ENCODE assay signal across 10 mouse cellular contexts in genomic region chr1:22487270-22487864, GRCm38 (mm10).
A peak's percentile ranks its signal among the peaks of the same experiment; 100 is the strongest.
DNase-seq lines count a peak whose midpoint lies in the region; ATAC-seq and TF ChIP-seq lines count a peak whose summit lies in the region.
"Had no signal": no experiment of that assay in that cellular context is flagged by ENCODE, and none has a peak within 500 bp of the region (broad histone marks: within the 10 kb centered on the region; RNA-seq: fewer than 3 reads in every experiment).

No protein-coding gene starts in this region.

- no peak for DNase-seq in cerebellum, postnatal 36 days
- peak; percentile 16 for DNase-seq in layer of hippocampus, adult 11-12 months (ENCODE audit: low spot score)
- no peak for DNase-seq in layer of hippocampus, postnatal 14 days (ENCODE audit: low spot score in 2 of 2)
- DNase-seq in brain, embryonic 14.5 days (ENCODE audit: low read depth): peak; percentile 58
- DNase-seq in midbrain, embryonic 14.5 days: peak; percentile 78
- no peak for DNase-seq in yolk sac, embryonic 10.5 days (ENCODE audit: low spot score)
- DNase-seq in right cerebral cortex, postnatal 10 days (ENCODE audit: low spot score in 2 of 2): no peak
- DNase-seq: adrenal gland, postnatal 36 days; liver, embryonic 13.5 days had no signal

- no peak overlapping the region for H3K9ac ChIP-seq in midbrain, embryonic 14.5 days (replicated peaks; ENCODE audit: low read length)
- H3K9ac ChIP-seq: liver, embryonic 13.5 days had no signal

- H3K9me3 ChIP-seq in midbrain, embryonic 14.5 days (ENCODE audit: control insufficient read depth, low read length): no peaks in the 10 kb centered on the region
- H3K9me3 ChIP-seq: liver, embryonic 13.5 days had no signal

- no peak overlapping the region for H3K4me3 ChIP-seq in midbrain, embryonic 14.5 days (replicated peaks; ENCODE audit: low read depth, low read length)
- H3K4me3 ChIP-seq: liver, embryonic 13.5 days had no signal

- no peaks in the 10 kb centered on the region for H3K4me1 ChIP-seq in midbrain, embryonic 14.5 days (ENCODE audit: control insufficient read depth, insufficient read depth, low read length)
- H3K4me1 ChIP-seq: liver, embryonic 13.5 days had no signal

- peak; percentile 57; the same call in 1 of the 2 replicates for TF ChIP-seq CTCF in brain, embryonic 14.5 days (IDR thresholded peaks at IDR 0.05; ENCODE audit: borderline replicate concordance, extremely low read depth, insufficient read depth, insufficient read length)

- WGBS in midbrain, embryonic 14.5 days: 47% methylated on average over 7 of the region's 7 CpGs

- H3K27ac ChIP-seq in midbrain, embryonic 14.5 days (replicated peaks; ENCODE audit: low read depth, low read length): no peak overlapping the region
- H3K27ac ChIP-seq: liver, embryonic 13.5 days had no signal

- H3K36me3 ChIP-seq in midbrain, embryonic 14.5 days (ENCODE audit: control insufficient read depth, insufficient read depth, low read length): no peaks in the 10 kb centered on the region
- H3K36me3 ChIP-seq: liver, embryonic 13.5 days had no signal

- no peak overlapping the region for H3K4me2 ChIP-seq in midbrain, embryonic 14.5 days (ENCODE audit: low read length)
- H3K4me2 ChIP-seq: liver, embryonic 13.5 days had no signal

- ATAC-seq in cerebellum, adult (ENCODE audit: insufficient number of reproducible peaks, low FRiP score, low TSS enrichment): 0 out of 2 replicates have a peak, but pooled peaks have one; percentile 40
- ATAC-seq in midbrain, embryonic 14.5 days (ENCODE audit: low FRiP score, low TSS enrichment): peak; percentile 62

- no peak for TF ChIP-seq POLR2A in brain, embryonic 14.5 days (IDR thresholded peaks at IDR 0.05; ENCODE audit: borderline replicate concordance, extremely low read depth, insufficient read depth, insufficient read length, poor library complexity, severe bottlenecking)

- no peaks in the 10 kb centered on the region for H3K27me3 ChIP-seq in midbrain, embryonic 14.5 days (ENCODE audit: control insufficient read depth, insufficient read depth, low read length)
- H3K27me3 ChIP-seq: liver, embryonic 13.5 days had no signal

Comparison
In these comparisons a context has a peak if more than half of its experiments do, and no peak if none do; other contexts are left out.
1. DNase-seq: peak in layer of hippocampus, adult 11-12 months (single experiment), brain, embryonic 14.5 days (single experiment) and midbrain, embryonic 14.5 days (single experiment); none in cerebellum, postnatal 36 days (0 of 2), layer of hippocampus, postnatal 14 days (0 of 2), yolk sac, embryonic 10.5 days (single experiment) and right cerebral cortex, postnatal 10 days (0 of 2).